Mouse (Mus musculus): ENCODE data around the gene Slc16a7. TPM values are rescaled to one million over a fixed set of nuclear protein-coding genes. Genes with fewer than 3 reads are reported as not detected.

The Slc16a7 gene
- total and polyA plus RNA-seq, 3 experiments: 0.11 TPM; not detected in 2

GRCm38 (mm10) chr10:125348171-125348570 lies 41.1 kb downstream of the Slc16a7 start:
- ATAC-seq (ENCODE audit: extremely low read depth, insufficient number of reproducible peaks, low FRiP score, poor library complexity, severe bottlenecking): no peak
- TF ChIP-seq POLR2AphosphoS5 (IDR thresholded peaks at IDR 0.05; ENCODE audit: insufficient replicate concordance, low read depth, low read length) (no peak), TAL1 (conservative IDR thresholded peaks at IDR 0.05; ENCODE audit: low read depth, low read length) (no peak), CTCF (IDR thresholded peaks at IDR 0.05; ENCODE audit: low read depth, low read length) (no peak), GATA1 (IDR thresholded peaks at IDR 0.05; ENCODE audit: borderline replicate concordance, low read length) (no peak)

GRCm38 (mm10) chr10:125347149-125347548 lies 42.1 kb downstream of the Slc16a7 start:
- H3K4me1 ChIP-seq (ENCODE audit: insufficient read depth, low read depth, low read length): no peaks in the 10 kb centered on the region
- no peak overlapping the region for H3K4me3 ChIP-seq (ENCODE audit: low read depth, low read length)
- H3K36me3 ChIP-seq (replicated peaks): no peaks in the 10 kb centered on the region
- no peaks in the 10 kb centered on the region for H3K27me3 ChIP-seq (ENCODE audit: insufficient read depth, low read length)
- peaks cover 14% of the 10 kb centered on the region for H3K9me3 ChIP-seq (replicated peaks)
- DNase-seq (ENCODE audit: low spot score) (no peak), ATAC-seq (ENCODE audit: extremely low read depth, insufficient number of reproducible peaks, low FRiP score, poor library complexity, severe bottlenecking) (no peak)
- TF ChIP-seq CTCF (IDR thresholded peaks at IDR 0.05; ENCODE audit: low read depth, low read length): no peak
- TF ChIP-seq POLR2AphosphoS5 (IDR thresholded peaks at IDR 0.05; ENCODE audit: insufficient replicate concordance, low read depth, low read length): no peak
- TF ChIP-seq GATA2 (IDR thresholded peaks at IDR 0.05; ENCODE audit: borderline replicate concordance, low read depth, low read length): no peak

More at GRCm38 (mm10) chr10:125348171-125348570, 41.1 kb downstream of the Slc16a7 start:
- Histone ChIP-seq H3K4me3 (ENCODE audit: low read depth, low read length) (no peak overlapping the region), H3K4me1 (ENCODE audit: insufficient read depth, low read depth, low read length) (no peaks in the 10 kb centered on the region), H3K27me3 (ENCODE audit: insufficient read depth, low read length) (no peaks in the 10 kb centered on the region), H3K9me3 (replicated peaks) (peaks cover 11% of the 10 kb centered on the region), H3K36me3 (replicated peaks) (no peaks in the 10 kb centered on the region)
- no peak for DNase-seq (ENCODE audit: low spot score)

- Histone ChIP-seq H3K27me3 (ENCODE audit: insufficient read depth, low read length) (no peaks in the 10 kb centered on the region), H3K4me3 (ENCODE audit: low read depth, low read length) (no peak overlapping the region), H3K9me3 (replicated peaks) (peaks cover 15% of the 10 kb centered on the region), H3K4me1 (ENCODE audit: insufficient read depth, low read depth, low read length) (no peaks in the 10 kb centered on the region), H3K36me3 (replicated peaks) (no peaks in the 10 kb centered on the region)
- no peak for ATAC-seq (ENCODE audit: extremely low read depth, insufficient number of reproducible peaks, low FRiP score, poor library complexity, severe bottlenecking)
- TF ChIP-seq GATA2 (IDR thresholded peaks at IDR 0.05; ENCODE audit: borderline replicate concordance, low read depth, low read length): no peak
- TF ChIP-seq TAL1 (conservative IDR thresholded peaks at IDR 0.05; ENCODE audit: low read depth, low read length): no peak
- no peak for TF ChIP-seq CTCF (IDR thresholded peaks at IDR 0.05; ENCODE audit: low read depth, low read length)
- no peak for TF ChIP-seq GATA1 (IDR thresholded peaks at IDR 0.05; ENCODE audit: borderline replicate concordance, low read length)
- no peak for TF ChIP-seq POLR2AphosphoS5 (IDR thresholded peaks at IDR 0.05; ENCODE audit: insufficient replicate concordance, low read depth, low read length)
- no peak for DNase-seq (ENCODE audit: low spot score)
Measured at GRCm38 (mm10) chr10:125346364-125346763, 42.9 kb downstream of the Slc16a7 start.

- ATAC-seq (ENCODE audit: extremely low read depth, insufficient number of reproducible peaks, low FRiP score, poor library complexity, severe bottlenecking): no peak
- Histone ChIP-seq H3K9me3 (replicated peaks) (peaks cover 15% of the 10 kb centered on the region), H3K36me3 (replicated peaks) (no peaks in the 10 kb centered on the region), H3K27me3 (ENCODE audit: insufficient read depth, low read length) (no peaks in the 10 kb centered on the region), H3K4me3 (ENCODE audit: low read depth, low read length) (no peak overlapping the region), H3K4me1 (ENCODE audit: insufficient read depth, low read depth, low read length) (no peaks in the 10 kb centered on the region)
- TF ChIP-seq GATA1 (IDR thresholded peaks at IDR 0.05; ENCODE audit: borderline replicate concordance, low read length) (no peak), POLR2AphosphoS5 (IDR thresholded peaks at IDR 0.05; ENCODE audit: insufficient replicate concordance, low read depth, low read length) (no peak), GATA2 (IDR thresholded peaks at IDR 0.05; ENCODE audit: borderline replicate concordance, low read depth, low read length) (no peak)
- no peak for DNase-seq (ENCODE audit: low spot score)
Measured at GRCm38 (mm10) chr10:125345583-125345982, 43.7 kb downstream of the Slc16a7 start.

- ATAC-seq (ENCODE audit: extremely low read depth, insufficient number of reproducible peaks, low FRiP score, poor library complexity, severe bottlenecking) (no peak), DNase-seq (ENCODE audit: low spot score) (no peak)
- no peaks in the 10 kb centered on the region for H3K36me3 ChIP-seq (replicated peaks)
- no peak for TF ChIP-seq GATA2 (IDR thresholded peaks at IDR 0.05; ENCODE audit: borderline replicate concordance, low read depth, low read length)
- no peak for TF ChIP-seq POLR2AphosphoS5 (IDR thresholded peaks at IDR 0.05; ENCODE audit: insufficient replicate concordance, low read depth, low read length)
- TF ChIP-seq TAL1 (conservative IDR thresholded peaks at IDR 0.05; ENCODE audit: low read depth, low read length): no peak
- TF ChIP-seq CTCF (IDR thresholded peaks at IDR 0.05; ENCODE audit: low read depth, low read length): no peak
- no peak for TF ChIP-seq GATA1 (IDR thresholded peaks at IDR 0.05; ENCODE audit: borderline replicate concordance, low read length)
- no peak overlapping the region for H3K4me3 ChIP-seq (ENCODE audit: low read depth, low read length)
- peaks cover 15% of the 10 kb centered on the region; the same call in 1 of the 2 replicates for H3K9me3 ChIP-seq (replicated peaks)
- no peaks in the 10 kb centered on the region for H3K4me1 ChIP-seq (ENCODE audit: insufficient read depth, low read depth, low read length)
- no peaks in the 10 kb centered on the region for H3K27me3 ChIP-seq (ENCODE audit: insufficient read depth, low read length)
Measured at GRCm38 (mm10) chr10:125342204-125342603, 47.1 kb downstream of the Slc16a7 start.

GRCm38 (mm10) chr10:125333799-125334198 lies 55.5 kb downstream of the Slc16a7 start:
- peaks cover 28% of the 10 kb centered on the region for H3K9me3 ChIP-seq (replicated peaks)
- DNase-seq (ENCODE audit: low spot score) (no peak), ATAC-seq (ENCODE audit: extremely low read depth, insufficient number of reproducible peaks, low FRiP score, poor library complexity, severe bottlenecking) (no peak)
- H3K4me1 ChIP-seq (ENCODE audit: insufficient read depth, low read depth, low read length): no peaks in the 10 kb centered on the region
- H3K4me3 ChIP-seq (ENCODE audit: low read depth, low read length): no peak overlapping the region
- no peaks in the 10 kb centered on the region for H3K27me3 ChIP-seq (ENCODE audit: insufficient read depth, low read length)
- TF ChIP-seq GATA2 (IDR thresholded peaks at IDR 0.05; ENCODE audit: borderline replicate concordance, low read depth, low read length): no peak
- no peak for TF ChIP-seq CTCF (IDR thresholded peaks at IDR 0.05; ENCODE audit: low read depth, low read length)
- no peak for TF ChIP-seq GATA1 (IDR thresholded peaks at IDR 0.05; ENCODE audit: borderline replicate concordance, low read length)
- no peak for TF ChIP-seq POLR2AphosphoS5 (IDR thresholded peaks at IDR 0.05; ENCODE audit: insufficient replicate concordance, low read depth, low read length)
- no peak for TF ChIP-seq TAL1 (conservative IDR thresholded peaks at IDR 0.05; ENCODE audit: low read depth, low read length)
- H3K36me3 ChIP-seq (replicated peaks): no peaks in the 10 kb centered on the region

GRCm38 (mm10) chr10:125331334-125331733 lies 57.9 kb downstream of the Slc16a7 start:
- H3K4me1 ChIP-seq (ENCODE audit: insufficient read depth, low read depth, low read length): no peaks in the 10 kb centered on the region
- DNase-seq (ENCODE audit: low spot score) (no peak), ATAC-seq (ENCODE audit: extremely low read depth, insufficient number of reproducible peaks, low FRiP score, poor library complexity, severe bottlenecking) (no peak)
- no peaks in the 10 kb centered on the region for H3K27me3 ChIP-seq (ENCODE audit: insufficient read depth, low read length)
- no peak overlapping the region for H3K4me3 ChIP-seq (ENCODE audit: low read depth, low read length)
- H3K9me3 ChIP-seq (replicated peaks): peaks cover 25% of the 10 kb centered on the region
- H3K36me3 ChIP-seq (replicated peaks): no peaks in the 10 kb centered on the region
- TF ChIP-seq POLR2AphosphoS5 (IDR thresholded peaks at IDR 0.05; ENCODE audit: insufficient replicate concordance, low read depth, low read length): no peak
